Mouse (Mus musculus) kidney, adult 2 months (tissue): Measurements from ENCODE around the gene Ankrd28.

Source experiments
- CTCF ChIP-seq: fragments of 200-500 bp; conservative IDR thresholded peaks from 2 replicates; pipeline ENCODE4 v1.5.1; 2011; ENCODE audit warnings: low read depth, mild to moderate bottlenecking, control low read depth, low read length, moderate library complexity, mixed read lengths; ENCODE audit not compliant: insufficient read depth, insufficient read length
- POLR2A ChIP-seq: fragments of 200-500 bp; IDR thresholded peaks from one replicate; pipeline ENCODE4 v1.6.1; 2011; ENCODE audit warnings: low read depth, low read length, control low read depth

DNA sequence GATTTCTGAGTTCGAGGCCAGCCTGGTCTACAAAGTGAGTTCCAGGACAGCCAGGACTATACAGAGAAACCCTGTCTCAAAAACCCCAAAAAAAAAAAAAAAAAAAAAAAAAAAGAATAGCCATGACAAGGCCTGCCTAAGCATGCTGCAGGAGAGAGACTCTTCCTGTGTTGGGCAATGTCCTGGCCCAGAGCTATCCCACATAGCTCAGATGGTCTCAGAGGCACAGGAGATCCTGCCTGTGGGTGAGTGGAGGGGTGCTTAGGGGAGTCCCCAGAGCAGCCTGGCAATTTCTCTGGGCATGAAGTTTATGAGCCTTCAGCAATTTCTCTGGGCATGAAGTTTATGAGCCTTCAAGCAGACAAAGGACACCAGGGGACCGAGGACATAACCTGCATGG is 146.8 kb downstream of the Ankrd28 start:
- no peak for TF ChIP-seq CTCF
- no peak for TF ChIP-seq POLR2A
